In the genomic region with DNA sequence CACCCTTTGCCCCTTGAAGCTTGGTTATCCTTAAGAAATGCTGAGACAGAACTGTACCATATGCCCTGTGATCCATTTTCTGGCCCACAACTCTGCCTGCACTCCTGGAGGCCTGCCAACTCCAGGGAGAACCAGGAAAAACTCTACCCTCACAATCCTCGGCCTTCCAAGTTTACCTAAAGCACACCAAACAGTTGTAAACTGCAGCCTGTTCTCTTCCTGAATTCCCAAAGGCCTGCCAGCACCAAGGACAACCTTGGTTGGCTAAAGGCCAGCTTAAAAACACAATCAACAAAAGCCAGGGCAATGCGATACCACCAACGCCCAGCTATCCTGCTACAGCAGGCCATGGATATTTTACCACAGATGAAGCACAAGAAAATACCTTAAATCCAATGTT, we compare ENCODE assay signal across 19 mouse cellular contexts.
A peak's percentile ranks its signal among the peaks of the same experiment; 100 is the strongest.
DNase-seq lines count a peak whose midpoint lies in the region; TF ChIP-seq lines count a peak whose summit lies in the region.
"Had no signal": no experiment of that assay in that cellular context is flagged by ENCODE, and none has a peak within 500 bp of the region (broad histone marks: within the 10 kb centered on the region; RNA-seq: fewer than 3 reads in every experiment).

No protein-coding gene starts in this region.

- no peak for TF ChIP-seq CTCF in kidney, adult 2 months (conservative IDR thresholded peaks at IDR 0.05; ENCODE audit: insufficient read depth, insufficient read length, low read depth, low read length)

- DNase-seq in kidney, adult 2 months: peak; percentile 8
- no peak for DNase-seq in kidney, adult 11 months
- DNase-seq in left cerebral cortex, postnatal 4 days: peak; percentile 21
- DNase-seq in left cerebral cortex, adult 18-20 months (ENCODE audit: low spot score in 2 of 2): no peak
- DNase-seq in cerebellum, postnatal 14 days: peak; percentile 43 to 53
- peak; percentile 68 for DNase-seq in large intestine, adult 2 months (ENCODE audit: low read depth, low spot score)
- no peak for DNase-seq in adrenal gland, postnatal 4 days (ENCODE audit: low spot score in 2 of 2)
- DNase-seq: adrenal gland, adult 2 months; gastrocnemius, postnatal 36 days; heart, adult 2 months; layer of hippocampus, postnatal 36 days; liver, embryonic 13.5 days; thymus, postnatal 25 days had no signal

- H3K4me3 ChIP-seq in kidney, adult 2 months (ENCODE audit: insufficient read depth, low read depth, low read length): no peak overlapping the region
- H3K4me3 ChIP-seq: embryonic facial prominence, embryonic 13.5 days; forebrain, embryonic 13.5 days; heart, adult 2 months; hindbrain, embryonic 12.5 days; limb, embryonic 13.5 days; liver, embryonic 13.5 days; lung, embryonic 15.5 days; stomach, embryonic 15.5 days had no signal

- no peak overlapping the region for H3K27ac ChIP-seq in kidney, adult 2 months (ENCODE audit: insufficient read depth, low read depth, low read length)
- H3K27ac ChIP-seq: embryonic facial prominence, embryonic 13.5 days; forebrain, embryonic 13.5 days; heart, adult 2 months; hindbrain, embryonic 12.5 days; limb, embryonic 13.5 days; liver, embryonic 13.5 days; lung, embryonic 15.5 days; stomach, embryonic 15.5 days had no signal

- H3K4me1 ChIP-seq in kidney, adult 2 months (ENCODE audit: control insufficient read depth, insufficient read depth, low read length): no peaks in the 10 kb centered on the region
- H3K4me1 ChIP-seq: forebrain, embryonic 13.5 days; hindbrain, embryonic 12.5 days; liver, embryonic 13.5 days; lung, embryonic 15.5 days; stomach, embryonic 15.5 days had no signal

- no peaks in the 10 kb centered on the region; the same call in 1 of the 2 replicates for H3K27me3 ChIP-seq in kidney, adult 2 months (replicated peaks; ENCODE audit: control insufficient read depth, insufficient read depth, low read length)
- H3K27me3 ChIP-seq: embryonic facial prominence, embryonic 13.5 days; forebrain, embryonic 13.5 days; hindbrain, embryonic 12.5 days; liver, embryonic 13.5 days; lung, embryonic 15.5 days; stomach, embryonic 15.5 days had no signal

- 47% methylated on average over 3 of the region's 3 CpGs for WGBS in kidney, adult 2 months
- WGBS in large intestine, adult 2 months: 38% methylated on average over 3 of the region's 3 CpGs

- no peak for TF ChIP-seq POLR2A in kidney, adult 2 months (IDR thresholded peaks at IDR 0.05; ENCODE audit: low read depth, low read length)

- intact Hi-C loops in left cerebral cortex, postnatal 4 days (cut with DNase I): no loop called here

- H3K36me3 ChIP-seq in kidney, adult 2 months (ENCODE audit: control insufficient read depth, insufficient read depth, low read length): no peaks in the 10 kb centered on the region
- H3K36me3 ChIP-seq: embryonic facial prominence, embryonic 13.5 days; hindbrain, embryonic 12.5 days; limb, embryonic 13.5 days; liver, embryonic 13.5 days; lung, embryonic 15.5 days; stomach, embryonic 15.5 days had no signal

Comparison
In these comparisons a context has a peak if more than half of its experiments do, and no peak if none do; other contexts are left out.
1. DNase-seq: peak in kidney, adult 2 months (single experiment), left cerebral cortex, postnatal 4 days (single experiment), cerebellum, postnatal 14 days (2 of 2) and large intestine, adult 2 months (single experiment); none in kidney, adult 11 months (single experiment), left cerebral cortex, adult 18-20 months (0 of 2) and adrenal gland, postnatal 4 days (0 of 2).